Mouse (Mus musculus): ENCODE measurements around the gene Gm17079. TPM values are rescaled to one million over a fixed set of nuclear protein-coding genes. Genes with fewer than 3 reads are reported as not detected.
A peak's percentile ranks its signal among the peaks of the same experiment; 100 is the strongest.
"Not testable (repeated sequence)": the region's sequence is repeated elsewhere in the genome, so short reads cannot be mapped to it uniquely, and the experiment has no call there.

The Gm17079 gene
- polyA plus RNA-seq (2014; fragmentation: Nextera tagmentation; extraction: Ambion mirVana) = not detected in 2 replicates

DNA sequence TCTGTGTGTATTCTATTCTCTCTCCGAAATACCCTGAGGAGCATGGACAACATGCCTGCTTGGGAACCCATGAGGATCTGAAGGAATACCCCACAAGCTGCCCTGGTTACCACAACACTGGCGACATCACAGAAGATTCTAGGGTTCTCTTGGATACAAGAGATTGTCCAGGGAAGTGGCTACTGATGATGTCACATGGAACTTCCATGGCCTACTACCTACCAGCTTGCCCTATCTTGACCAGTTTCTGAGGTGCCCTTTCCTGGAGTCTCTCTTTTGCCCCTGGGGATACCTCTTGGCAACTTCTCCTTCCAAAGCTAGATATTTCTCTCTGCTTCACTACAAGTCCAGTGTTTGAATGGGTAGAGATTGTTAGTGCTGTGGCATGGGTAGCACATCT lies at the start of gene Gm17079:
Gene Gm17079 (minus strand): TSS at position 101 of the 400 bp plus-strand sequence.
- not testable (repeated sequence) for ATAC-seq (replicated peaks; ENCODE audit: low FRiP score, low TSS enrichment, low read depth); DNase-seq (ENCODE audit: low spot score); H3K4me3 ChIP-seq (ENCODE audit: low read depth, low read length)

DNA sequence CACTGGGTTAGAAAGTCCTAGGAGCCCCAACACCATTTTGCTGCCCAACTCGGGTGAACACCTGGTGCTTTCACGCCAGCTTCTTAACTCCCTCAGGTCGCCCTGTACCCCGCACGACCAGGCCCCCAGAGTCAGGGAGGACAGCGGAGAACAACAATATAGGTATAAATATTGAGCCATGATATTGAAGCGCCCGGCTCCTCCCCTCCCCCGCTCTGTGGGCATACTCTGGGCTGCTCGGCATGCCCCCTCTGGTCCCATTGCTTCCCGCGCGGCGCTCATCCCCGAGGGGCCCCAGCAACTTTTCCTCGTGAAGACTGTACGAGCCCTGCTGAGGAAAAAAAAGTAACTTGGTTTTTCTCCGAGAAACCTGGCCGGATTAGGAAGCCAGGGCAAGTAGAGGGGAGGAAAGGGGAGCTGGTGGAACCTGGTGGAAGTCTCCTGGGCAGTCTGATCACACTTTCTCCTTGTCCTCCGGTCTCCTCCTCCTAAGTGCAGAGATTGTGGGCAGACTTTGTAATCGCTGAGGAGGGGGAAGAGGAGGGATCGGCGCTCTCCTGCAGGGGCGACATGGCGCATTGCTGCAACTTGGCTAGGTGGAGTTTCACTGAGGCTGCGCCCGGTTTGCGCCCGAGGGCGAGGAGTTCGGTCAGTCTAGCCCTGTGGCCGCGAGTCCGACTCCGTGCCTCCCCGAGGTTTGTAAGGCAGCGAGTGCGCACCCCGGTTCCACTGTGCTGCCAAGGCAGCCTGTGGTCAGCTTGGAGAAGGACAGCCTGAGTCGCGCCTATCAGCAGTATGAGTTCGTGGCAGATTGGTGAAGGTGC lies 45.3 kb upstream of the Gm17079 start:
- peak; percentile 53 for ATAC-seq (replicated peaks; ENCODE audit: low FRiP score, low TSS enrichment, low read depth)
- H3K27me3 ChIP-seq (replicated peaks; ENCODE audit: control insufficient read depth, insufficient read depth, low read length) = peaks cover 45% of the 10 kb centered on the region

More for the DNA sequence above, at the start of gene Gm17079:
- not testable (repeated sequence) for H3K4me2 ChIP-seq (ENCODE audit: low read length); H3K27ac ChIP-seq (ENCODE audit: low read depth); H3K27me3 ChIP-seq (replicated peaks; ENCODE audit: control insufficient read depth, insufficient read depth, low read length); H3K36me3 ChIP-seq (ENCODE audit: control insufficient read depth, insufficient read depth, low read length); H3K4me1 ChIP-seq (replicated peaks; ENCODE audit: control insufficient read depth, insufficient read depth, low read length); H3K9ac ChIP-seq (ENCODE audit: low read length); H3K9me3 ChIP-seq (ENCODE audit: control insufficient read depth, low read length)
- 100% methylated on average over 1 of the region's 2 CpGs for WGBS

DNA sequence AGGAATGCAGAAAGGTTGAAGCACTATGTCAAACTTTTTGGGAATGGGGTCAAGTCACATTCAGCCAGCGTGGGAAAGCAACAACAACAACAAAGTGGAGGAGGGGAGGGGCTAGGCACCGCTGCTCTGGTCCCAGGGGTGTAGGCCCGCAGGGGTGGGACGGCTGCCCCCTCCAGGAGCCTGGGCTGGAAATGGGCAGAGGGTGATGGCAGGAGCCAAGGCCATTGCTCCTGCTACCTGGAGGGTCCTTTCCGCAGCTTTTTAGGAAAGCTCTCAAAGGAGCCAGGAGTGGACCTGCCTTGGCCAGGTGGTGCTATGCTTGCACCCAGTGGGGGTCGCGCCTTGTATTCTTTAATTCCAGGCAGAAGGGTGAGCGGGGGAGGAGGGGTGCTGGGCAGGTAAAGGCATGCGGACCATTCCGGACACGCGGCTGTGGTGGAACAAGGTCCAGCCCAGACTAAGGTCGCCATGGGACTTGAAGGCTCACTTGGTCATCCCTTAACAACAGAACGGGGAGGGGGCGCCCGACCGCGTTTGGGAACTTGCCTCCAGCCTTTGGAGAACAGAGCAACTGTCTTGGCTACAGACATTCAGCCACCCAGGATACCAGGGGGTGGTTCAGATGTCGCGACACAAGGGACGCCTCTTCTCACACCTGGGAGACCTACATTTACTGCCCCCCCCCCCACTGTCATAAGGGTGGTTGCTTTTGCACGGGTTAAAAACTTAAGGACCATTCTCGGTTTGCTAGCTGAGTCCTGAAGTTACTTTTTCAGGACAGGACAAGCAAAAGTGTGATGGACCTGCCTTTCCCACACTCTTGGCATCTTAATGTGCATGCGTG lies 44.1 kb upstream of the Gm17079 start:
- under 1% methylated on average over 24 of the region's 24 CpGs for WGBS
- Histone ChIP-seq H3K36me3 (ENCODE audit: control insufficient read depth, insufficient read depth, low read length) (no peaks in the 10 kb centered on the region), H3K9me3 (ENCODE audit: control insufficient read depth, low read length) (no peaks in the 10 kb centered on the region), H3K4me3 (ENCODE audit: low read depth, low read length) (no peak overlapping the region), H3K27ac (ENCODE audit: low read depth) (no peak overlapping the region), H3K27me3 (replicated peaks; ENCODE audit: control insufficient read depth, insufficient read depth, low read length) (peaks cover 45% of the 10 kb centered on the region), H3K4me2 (ENCODE audit: low read length) (peak overlapping the region; percentile 86), H3K9ac (ENCODE audit: low read length) (no peak overlapping the region), H3K4me1 (replicated peaks; ENCODE audit: control insufficient read depth, insufficient read depth, low read length) (no peaks in the 10 kb centered on the region)
- DNase-seq (ENCODE audit: low spot score) (peak; percentile 53), ATAC-seq (replicated peaks; ENCODE audit: low FRiP score, low TSS enrichment, low read depth) (no peak)

More for the DNA sequence above, 45.3 kb upstream of the Gm17079 start:
- peak overlapping the region; percentile 28 for H3K4me3 ChIP-seq (ENCODE audit: low read depth, low read length)
- no peaks in the 10 kb centered on the region for H3K9me3 ChIP-seq (ENCODE audit: control insufficient read depth, low read length)
- H3K27ac ChIP-seq (ENCODE audit: low read depth) = no peak overlapping the region
- peak; percentile 60 for DNase-seq (ENCODE audit: low spot score)
- WGBS = under 1% methylated on average over 41 of the region's 42 CpGs
- no peak overlapping the region for H3K9ac ChIP-seq (ENCODE audit: low read length)
- no peaks in the 10 kb centered on the region for H3K36me3 ChIP-seq (ENCODE audit: control insufficient read depth, insufficient read depth, low read length)
- no peaks in the 10 kb centered on the region for H3K4me1 ChIP-seq (replicated peaks; ENCODE audit: control insufficient read depth, insufficient read depth, low read length)
- peak overlapping the region; percentile 86 for H3K4me2 ChIP-seq (ENCODE audit: low read length)

- H3K4me3 ChIP-seq (ENCODE audit: low read depth, low read length) = no peak overlapping the region
- peaks cover 45% of the 10 kb centered on the region for H3K27me3 ChIP-seq (replicated peaks; ENCODE audit: control insufficient read depth, insufficient read depth, low read length)
- H3K4me2 ChIP-seq (ENCODE audit: low read length) = peak overlapping the region; percentile 32
- WGBS = 3% methylated on average over 29 of the region's 29 CpGs
- no peak overlapping the region for H3K9ac ChIP-seq (ENCODE audit: low read length)
- ATAC-seq (replicated peaks; ENCODE audit: low FRiP score, low TSS enrichment, low read depth) = no peak
- no peak overlapping the region for H3K27ac ChIP-seq (ENCODE audit: low read depth)
- H3K4me1 ChIP-seq (replicated peaks; ENCODE audit: control insufficient read depth, insufficient read depth, low read length) = no peaks in the 10 kb centered on the region
- no peaks in the 10 kb centered on the region for H3K36me3 ChIP-seq (ENCODE audit: control insufficient read depth, insufficient read depth, low read length)
- H3K9me3 ChIP-seq (ENCODE audit: control insufficient read depth, low read length) = no peaks in the 10 kb centered on the region
- no peak for DNase-seq (ENCODE audit: low spot score)
Observed at GRCm38 (mm10) chr14:51738411-51739149, 43.3 kb upstream of the Gm17079 start.

DNA sequence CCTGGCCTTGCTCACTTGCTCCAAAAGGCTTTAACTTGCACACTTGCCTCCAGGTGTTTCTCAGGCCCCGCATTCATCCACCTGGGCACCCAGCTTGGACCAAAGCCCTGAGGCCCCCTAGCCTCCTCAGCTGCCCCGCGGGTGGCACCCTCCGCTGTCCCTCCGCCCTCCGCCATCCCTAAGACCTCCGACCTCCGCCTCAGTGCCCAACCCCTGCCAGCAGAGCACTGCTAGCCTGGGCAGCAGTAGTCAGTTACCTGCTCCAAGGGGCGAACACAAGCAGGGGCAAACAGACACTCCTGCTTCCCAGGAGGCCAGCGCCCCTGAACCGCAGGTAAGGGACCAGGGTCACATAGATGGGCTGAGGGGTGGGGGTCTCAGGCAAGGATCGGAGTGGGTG lies 42.7 kb upstream of the Gm17079 start:
- ATAC-seq (replicated peaks; ENCODE audit: low FRiP score, low TSS enrichment, low read depth) (no peak), DNase-seq (ENCODE audit: low spot score) (no peak)
- WGBS = 17% methylated on average over 12 of the region's 12 CpGs
- H3K27ac ChIP-seq (ENCODE audit: low read depth) = no peak overlapping the region
- H3K36me3 ChIP-seq (ENCODE audit: control insufficient read depth, insufficient read depth, low read length) = no peaks in the 10 kb centered on the region
- H3K9ac ChIP-seq (ENCODE audit: low read length) = no peak overlapping the region
- no peaks in the 10 kb centered on the region for H3K4me1 ChIP-seq (replicated peaks; ENCODE audit: control insufficient read depth, insufficient read depth, low read length)
- H3K9me3 ChIP-seq (ENCODE audit: control insufficient read depth, low read length) = no peaks in the 10 kb centered on the region
- H3K27me3 ChIP-seq (replicated peaks; ENCODE audit: control insufficient read depth, insufficient read depth, low read length) = peaks cover 45% of the 10 kb centered on the region
- H3K4me3 ChIP-seq (ENCODE audit: low read depth, low read length) = no peak overlapping the region
- H3K4me2 ChIP-seq (ENCODE audit: low read length) = no peak overlapping the region

DNA sequence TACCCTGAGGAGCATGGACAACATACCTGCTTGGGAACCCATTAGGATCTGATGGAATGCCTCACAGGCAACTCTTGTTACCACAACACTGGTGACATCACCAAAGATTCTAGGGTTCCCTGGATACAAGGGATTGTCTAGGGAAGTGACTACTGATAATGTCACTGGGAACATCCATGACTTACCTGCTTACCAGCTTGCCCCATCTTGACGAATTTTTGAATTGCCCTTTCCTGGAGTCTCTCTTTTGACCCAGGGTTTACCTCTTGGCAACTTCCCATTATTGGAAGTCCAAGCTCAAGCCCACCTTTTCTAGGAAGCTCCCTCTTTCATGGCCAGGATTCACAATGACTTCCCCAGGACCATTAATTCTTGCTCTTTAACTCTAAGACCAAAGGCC lies 21.8 kb upstream of the Gm17079 start, which contains the start of gene Gm5800:
Gene Gm5800 (minus strand): TSS at position 101 of the 400 bp plus-strand sequence.
- ATAC-seq (replicated peaks; ENCODE audit: low FRiP score, low TSS enrichment, low read depth) = no peak
- Histone ChIP-seq H3K27ac (ENCODE audit: low read depth) (no peak within 1 kb of the TSS), H3K27me3 (replicated peaks; ENCODE audit: control insufficient read depth, insufficient read depth, low read length) (no peaks in the 10 kb centered on the region), H3K4me1 (replicated peaks; ENCODE audit: control insufficient read depth, insufficient read depth, low read length) (no peaks in the 10 kb centered on the region), H3K36me3 (ENCODE audit: control insufficient read depth, insufficient read depth, low read length) (no peaks in the 10 kb centered on the region), H3K9ac (ENCODE audit: low read length) (no peak within 1 kb of the TSS), H3K9me3 (ENCODE audit: control insufficient read depth, low read length) (no peaks in the 10 kb centered on the region), H3K4me3 (ENCODE audit: low read depth, low read length) (no peak within 1 kb of the TSS), H3K4me2 (ENCODE audit: low read length) (no peak within 1 kb of the TSS)
- 80% methylated on average over 1 of the region's 1 CpGs for WGBS
- DNase-seq (ENCODE audit: low spot score) = no peak

DNA sequence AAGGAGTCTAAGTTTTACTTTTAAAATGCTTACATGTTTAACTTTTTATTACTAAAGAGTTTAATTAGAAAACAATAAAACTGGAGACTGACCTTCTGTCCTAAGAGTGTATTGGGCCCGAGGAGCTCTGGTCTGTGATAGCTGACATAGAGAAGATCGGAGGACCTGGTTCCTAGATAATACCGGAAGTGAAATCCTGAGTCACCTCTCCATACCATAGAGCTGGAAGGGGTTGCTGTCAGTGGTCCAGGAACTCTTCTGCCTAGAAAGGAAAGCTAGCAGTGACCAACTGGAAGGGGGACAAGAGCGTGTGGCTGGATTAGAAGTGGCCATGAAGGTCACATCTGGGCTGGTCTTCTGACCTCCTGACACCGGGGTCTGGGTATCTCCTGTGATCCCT lies 18.0 kb downstream of the Gm17079 start:
- DNase-seq (ENCODE audit: low spot score) = no peak
- H3K4me2 ChIP-seq (ENCODE audit: low read length) = no peak overlapping the region
- no peak for ATAC-seq (replicated peaks; ENCODE audit: low FRiP score, low TSS enrichment, low read depth)
- H3K27me3 ChIP-seq (replicated peaks; ENCODE audit: control insufficient read depth, insufficient read depth, low read length) = no peaks in the 10 kb centered on the region
- H3K4me3 ChIP-seq (ENCODE audit: low read depth, low read length) = no peak overlapping the region
- H3K4me1 ChIP-seq (replicated peaks; ENCODE audit: control insufficient read depth, insufficient read depth, low read length) = no peaks in the 10 kb centered on the region
- no peak overlapping the region for H3K9ac ChIP-seq (ENCODE audit: low read length)
- WGBS = 90% methylated on average over 5 of the region's 5 CpGs
- no peaks in the 10 kb centered on the region for H3K9me3 ChIP-seq (ENCODE audit: control insufficient read depth, low read length)
- H3K27ac ChIP-seq (ENCODE audit: low read depth) = no peak overlapping the region
- no peaks in the 10 kb centered on the region for H3K36me3 ChIP-seq (ENCODE audit: control insufficient read depth, insufficient read depth, low read length)

Measured in intestine, embryonic 14.5 days (tissue).